Mouse (Mus musculus): ENCODE data around the gene Stac.

DNA sequence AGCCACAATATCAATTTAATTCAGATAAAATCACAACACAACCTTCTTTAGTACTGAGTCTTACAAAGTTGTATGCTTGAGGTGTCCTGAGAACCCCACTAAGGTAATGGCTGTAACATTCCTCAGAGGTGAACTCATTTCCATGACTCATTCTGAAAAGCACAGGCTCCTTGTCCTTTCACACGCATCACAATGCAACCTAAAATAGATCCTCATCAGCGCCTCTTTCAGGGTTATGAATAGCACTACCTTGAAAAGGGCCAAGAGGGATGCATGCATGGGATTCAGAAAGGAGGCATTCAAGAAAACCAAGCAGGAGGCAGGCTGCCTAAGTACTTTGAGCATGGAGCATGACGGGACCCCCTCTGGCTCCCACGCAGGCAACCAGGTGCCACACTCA is 57.3 kb downstream of the Stac start:
- no peak for TF ChIP-seq CTCF (IDR thresholded peaks at IDR 0.05; ENCODE audit: low read depth, low read length)
- no peak for TF ChIP-seq TAL1 (conservative IDR thresholded peaks at IDR 0.05; ENCODE audit: low read depth, low read length)
